Mouse (Mus musculus): ENCODE data around the gene Csrnp3.

Gene Csrnp3

GRCm38 (mm10) chr2:65864778-65865339, 19.3 kb downstream of the Csrnp3 start:
- peak; percentile 16 for DNase-seq (ENCODE audit: low read depth, low spot score)

DNA sequence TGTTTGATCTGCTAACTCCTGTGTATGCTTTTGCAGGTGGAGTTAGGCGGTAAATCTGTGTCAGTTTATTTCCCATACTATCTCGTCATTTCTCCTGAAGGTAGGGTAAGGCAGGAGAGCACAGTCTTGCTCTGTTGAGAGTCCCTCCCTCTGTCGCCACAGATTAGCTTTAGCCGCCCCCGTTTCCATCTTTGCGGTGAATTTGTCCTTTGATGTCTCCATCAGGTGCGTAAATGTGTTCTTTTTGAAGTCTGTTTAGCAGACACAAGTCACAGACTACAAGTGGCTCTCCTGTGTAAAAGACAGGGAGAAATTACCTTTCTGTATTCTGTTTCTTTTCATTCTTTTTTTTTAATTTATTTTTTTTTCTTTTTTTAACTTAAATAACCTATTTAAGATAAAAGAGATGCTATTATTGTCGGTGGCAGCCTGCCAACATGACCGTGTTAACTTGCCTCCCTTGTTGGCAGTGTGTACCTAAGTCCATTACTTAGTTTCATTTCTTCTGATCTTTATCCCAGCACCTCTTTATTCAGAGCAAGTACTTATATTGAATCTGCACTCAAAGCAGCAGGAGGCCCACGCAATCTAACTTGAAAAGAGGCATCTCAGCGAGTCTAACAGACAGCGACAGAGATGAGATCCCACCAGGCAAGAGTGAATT, 25.5 kb downstream of the Csrnp3 start:
- peak; percentile 42 for DNase-seq (ENCODE audit: low read depth, low spot score)

DNA sequence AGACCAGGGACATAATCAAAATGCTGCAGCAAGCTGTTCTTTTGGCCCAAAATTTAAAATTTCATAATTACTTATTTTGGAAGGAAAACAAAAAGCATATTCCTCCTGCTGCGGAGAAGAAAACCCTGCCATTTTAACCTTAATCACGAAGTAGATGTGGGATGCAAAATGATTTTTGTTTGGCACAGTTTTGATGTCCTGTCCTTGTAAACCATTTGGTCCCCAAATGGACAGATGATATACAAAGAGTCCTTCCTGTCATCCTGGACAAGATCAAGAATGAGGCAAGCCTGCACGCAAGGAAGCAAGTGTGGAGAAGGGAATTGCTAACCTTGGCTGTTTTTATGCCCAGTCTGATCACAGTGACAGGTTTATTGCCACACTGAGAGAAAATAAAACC, 46.0 kb downstream of the Csrnp3 start:
- peak; percentile 72 for DNase-seq (ENCODE audit: low read depth, low spot score)

GRCm38 (mm10) chr2:65893241-65893640, 47.7 kb downstream of the Csrnp3 start:
- no peak for DNase-seq (ENCODE audit: low read depth, low spot score)

GRCm38 (mm10) chr2:65894299-65894698, 48.7 kb downstream of the Csrnp3 start:
- DNase-seq (ENCODE audit: low read depth, low spot score), result no peak

GRCm38 (mm10) chr2:65896542-65896941, 51.0 kb downstream of the Csrnp3 start:
- peak; percentile 68 for DNase-seq (ENCODE audit: low read depth, low spot score)

DNA sequence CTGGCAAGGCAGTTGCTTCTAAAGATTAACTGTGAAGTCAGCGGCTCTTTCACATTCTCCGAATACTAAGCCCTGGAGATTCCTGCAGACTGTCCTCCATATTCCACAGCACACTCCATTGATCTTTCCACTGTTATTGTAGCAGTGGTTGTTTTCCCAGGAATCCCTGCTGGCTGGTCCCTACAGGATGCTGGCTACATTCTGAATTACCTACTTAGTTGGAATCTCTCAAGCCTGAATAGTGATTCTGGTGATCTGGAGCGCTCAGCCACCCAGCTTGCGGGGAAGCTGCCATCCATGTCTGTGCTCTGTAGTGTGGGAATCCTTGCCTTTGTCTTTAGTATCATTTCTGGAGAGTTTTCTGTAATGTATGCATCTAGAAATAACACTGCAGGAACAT, 51.5 kb downstream of the Csrnp3 start:
- peak; percentile 56 for DNase-seq (ENCODE audit: low read depth, low spot score)

GRCm38 (mm10) chr2:65899478-65899877, 53.9 kb downstream of the Csrnp3 start:
- DNase-seq (ENCODE audit: low read depth, low spot score), result no peak

DNA sequence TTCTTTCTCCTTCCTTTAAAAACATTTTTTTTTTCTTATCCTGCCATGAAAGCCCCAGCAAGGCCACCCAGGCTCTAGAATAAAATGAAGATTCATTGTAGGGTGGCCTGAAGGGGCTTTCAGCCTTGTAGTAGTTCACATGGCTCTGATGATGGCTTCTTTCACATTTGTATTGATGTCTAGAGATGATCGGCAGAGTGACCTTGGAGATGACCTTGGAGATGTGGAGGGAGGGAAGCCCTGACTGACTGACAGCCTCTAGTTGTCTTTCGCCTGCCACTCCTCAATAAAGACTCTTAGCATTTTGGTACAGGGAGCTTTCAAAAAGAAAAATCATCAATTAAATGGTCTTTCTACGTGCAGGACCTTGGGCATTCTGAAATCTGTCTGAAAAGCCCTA, 63.0 kb downstream of the Csrnp3 start:
- DNase-seq (ENCODE audit: low read depth, low spot score), result no peak

- DNase-seq (ENCODE audit: low read depth, low spot score), result peak; percentile 47
Measured at GRCm38 (mm10) chr2:65909724-65910521, 64.4 kb downstream of the Csrnp3 start.

DNA sequence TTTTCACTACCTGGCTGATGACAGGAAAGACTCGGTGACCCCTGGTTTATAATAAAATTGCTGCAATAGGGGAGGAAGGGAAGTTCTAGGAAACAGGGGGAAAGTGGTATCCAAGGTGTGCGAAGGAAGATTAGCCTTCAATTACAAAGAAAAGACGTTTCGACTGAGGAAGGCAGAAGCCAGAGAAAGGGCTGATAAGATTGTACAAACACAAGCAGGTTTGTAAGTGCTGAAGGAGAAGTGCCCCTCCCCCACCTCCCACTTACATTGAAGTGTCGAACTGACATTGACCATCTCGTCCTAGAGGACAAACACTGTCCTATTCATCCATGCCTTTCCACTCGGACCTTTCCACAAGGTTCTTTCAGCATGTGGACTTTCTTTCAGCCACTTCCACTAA, 70.4 kb downstream of the Csrnp3 start:
- no peak for DNase-seq (ENCODE audit: low read depth, low spot score)

DNA sequence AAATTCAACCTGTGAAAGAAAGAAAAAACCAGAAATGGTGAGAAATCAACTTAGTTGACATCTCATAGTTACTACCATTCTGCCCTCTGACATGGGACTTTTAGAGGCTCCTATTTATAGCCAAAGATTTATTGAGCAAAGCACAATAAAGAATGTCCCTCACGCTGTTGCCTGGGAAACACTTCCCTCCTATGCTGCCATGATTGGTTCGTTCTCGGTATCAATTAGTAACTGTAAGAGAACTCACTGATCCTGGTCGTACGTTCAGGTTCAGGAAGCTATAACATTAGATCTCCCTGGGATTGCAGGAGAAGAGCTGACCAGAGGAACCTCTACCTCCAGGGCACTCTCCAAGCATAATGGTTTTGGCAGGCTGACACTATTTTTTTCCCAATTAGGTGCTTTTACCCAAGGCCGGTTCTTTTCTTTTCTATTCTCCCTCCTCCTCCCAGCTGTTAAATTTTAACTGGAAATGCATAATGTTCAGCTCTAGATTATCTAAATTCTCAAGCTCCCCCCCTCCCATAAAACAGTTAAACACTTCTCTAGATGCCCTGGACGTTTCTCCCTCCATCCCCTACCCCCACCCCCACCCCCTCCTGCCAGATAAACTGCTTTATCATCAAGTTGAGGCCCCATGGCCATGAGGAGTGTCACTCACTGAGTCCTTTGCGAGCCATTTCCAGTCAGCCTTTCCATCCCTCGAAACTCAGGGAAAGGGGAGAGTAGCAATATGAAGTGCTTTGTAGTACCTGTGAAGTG, 75.3 kb downstream of the Csrnp3 start:
- DNase-seq (ENCODE audit: low read depth, low spot score), result peak; percentile 53

- peak; percentile 53 for DNase-seq (ENCODE audit: low read depth, low spot score)
Measured at GRCm38 (mm10) chr2:65925363-65925941, 79.9 kb downstream of the Csrnp3 start.

- no peak for DNase-seq (ENCODE audit: low read depth, low spot score)
Measured at GRCm38 (mm10) chr2:65926935-65927708, 81.6 kb downstream of the Csrnp3 start.

GRCm38 (mm10) chr2:65929286-65929685, 83.7 kb downstream of the Csrnp3 start:
- DNase-seq (ENCODE audit: low read depth, low spot score), result peak; percentile 54

DNA sequence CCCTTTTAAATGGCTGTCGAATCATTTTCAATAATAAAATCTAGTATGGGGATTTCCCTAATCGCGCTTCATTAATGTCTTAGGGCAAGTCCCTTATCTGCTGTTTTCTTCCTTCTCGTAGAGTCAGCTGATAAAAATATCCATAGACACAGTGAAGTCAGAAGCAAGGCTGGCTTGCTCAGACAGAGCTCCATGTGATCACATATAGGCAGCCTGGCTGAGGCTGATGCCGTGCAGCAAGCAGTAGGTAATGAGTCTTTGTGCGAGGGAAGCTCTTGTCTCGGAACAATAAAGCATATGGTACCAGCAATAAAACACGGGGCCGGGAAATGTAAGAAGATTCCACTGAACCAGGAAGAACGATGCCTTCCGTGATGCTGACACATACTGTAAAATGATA, 84.4 kb downstream of the Csrnp3 start:
- DNase-seq (ENCODE audit: low read depth, low spot score), result peak; percentile 89

- no peak for DNase-seq (ENCODE audit: low read depth, low spot score)
Measured at GRCm38 (mm10) chr2:65931313-65931712, 85.7 kb downstream of the Csrnp3 start.

DNA sequence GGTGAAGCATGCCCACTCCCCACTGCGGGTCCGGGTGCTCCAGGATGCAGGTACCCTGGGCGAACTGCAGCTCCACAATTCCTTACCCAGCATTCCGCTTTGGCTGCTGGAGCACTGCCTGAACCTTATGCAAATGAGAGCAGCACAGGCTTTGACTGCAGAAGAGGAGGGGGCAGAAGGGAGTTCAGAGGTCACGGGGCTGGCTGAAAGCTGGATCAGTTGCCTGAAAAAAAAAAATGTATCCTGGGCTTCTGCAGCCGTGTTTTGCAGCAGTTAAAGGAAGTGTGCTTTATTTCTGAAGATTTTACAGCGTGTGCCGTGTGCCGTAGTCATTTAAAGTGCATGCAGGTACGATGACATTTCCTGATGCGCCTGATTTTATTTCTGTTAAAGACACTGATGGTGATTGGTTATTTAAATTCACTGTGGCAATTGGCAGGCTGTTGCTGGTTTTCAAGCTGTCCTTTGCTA, 86.3 kb downstream of the Csrnp3 start:
- peak; percentile 93 for DNase-seq (ENCODE audit: low read depth, low spot score)

DNA sequence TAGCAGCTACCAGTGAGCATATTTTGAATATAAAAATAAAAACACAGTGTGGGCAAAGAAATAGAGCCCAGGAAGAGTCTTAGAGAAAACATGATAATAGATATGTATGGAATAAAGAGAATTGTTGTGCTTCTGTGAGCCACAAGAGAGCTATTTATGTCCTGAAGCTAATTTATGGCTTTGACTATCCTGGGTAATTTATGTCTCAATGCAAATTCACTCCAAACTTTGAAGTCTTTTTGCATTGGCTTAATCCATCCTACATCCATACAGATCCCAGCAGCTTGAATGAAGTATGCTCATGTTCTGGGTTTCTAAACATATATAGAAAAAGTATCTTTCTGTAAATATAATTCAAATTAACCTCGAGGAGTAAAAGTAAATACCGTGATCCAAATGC, 88.5 kb downstream of the Csrnp3 start:
- no peak for DNase-seq (ENCODE audit: low read depth, low spot score)

GRCm38 (mm10) chr2:65938900-65939299, 93.3 kb downstream of the Csrnp3 start:
- no peak for DNase-seq (ENCODE audit: low read depth, low spot score)

- DNase-seq (ENCODE audit: low read depth, low spot score), result peak; percentile 92
Measured at GRCm38 (mm10) chr2:65940351-65940750, 94.8 kb downstream of the Csrnp3 start.

All from brain, adult 2 months (tissue).